Mouse (Mus musculus) lung, adult 2 months (tissue): Measurements from ENCODE around the gene Sema4d.

Experiments used
- CTCF ChIP-seq: fragments of 200-500 bp; IDR thresholded peaks from 2 replicates; pipeline ENCODE4 v1.5.1; 2011; ENCODE audit warnings: mild to moderate bottlenecking, low read length, control low read depth; ENCODE audit not compliant: insufficient read depth
- POLR2A ChIP-seq: fragments of 200-500 bp; IDR thresholded peaks from 2 replicates; pipeline ENCODE4 v1.6.1; 2011; ENCODE audit warnings: low read depth, mild to moderate bottlenecking, control low read depth, low read length, borderline replicate concordance; ENCODE audit errors: extremely low read depth

- TF ChIP-seq POLR2A (no peak), CTCF (no peak)
Measured at GRCm38 (mm10) chr13:51648237-51648636, 145.3 kb downstream of the Sema4d start.
